Mouse (Mus musculus) left cerebral cortex, adult 18-20 months (tissue): ENCODE measurements around the gene Gpc6. TPM values are rescaled to one million over a fixed set of nuclear protein-coding genes. Genes with fewer than 3 reads are reported as not detected.

Experiments
- DNase-seq, 2 experiments: peaks; one replicate each; pipeline ENCODE4 v3.0.0; 2021 to 2022; ENCODE audit warnings: low spot score in 2 of 2, mixed read lengths in 1 of 2
- total RNA-seq, 2 experiments: library from RNA; stranded (reverse); gene quantifications; 2 replicates each; pipeline ENCODE4 v1.2.3; 2021

The Gpc6 gene
- total RNA-seq, 2 experiments from 2014 or later: 12.4 to 12.8 TPM

- no peak for DNase-seq
Observed at GRCm38 (mm10) chr14:117916577-117916976, 991.5 kb downstream of the Gpc6 start.

- DNase-seq: peak; percentile 33 to 44
Observed at GRCm38 (mm10) chr14:117918724-117919123, 993.6 kb downstream of the Gpc6 start.

GRCm38 (mm10) chr14:117919612-117920011, 994.5 kb downstream of the Gpc6 start:
- no peak for DNase-seq

- DNase-seq: no peak
Observed at GRCm38 (mm10) chr14:117921393-117922014, 996.4 kb downstream of the Gpc6 start.

- DNase-seq: peak; percentile 25 to 44
Observed at GRCm38 (mm10) chr14:117923667-117924066, 998.6 kb downstream of the Gpc6 start.

- DNase-seq: no peak
Observed at GRCm38 (mm10) chr14:117930105-117930847, 1005.2 kb downstream of the Gpc6 start.

GRCm38 (mm10) chr14:117930848-117931816, 1006.0 kb downstream of the Gpc6 start:
- DNase-seq: no peak

GRCm38 (mm10) chr14:117932163-117932851, 1007.2 kb downstream of the Gpc6 start:
- DNase-seq: no peak

GRCm38 (mm10) chr14:117938554-117938953, 1013.4 kb downstream of the Gpc6 start:
- DNase-seq: peak in 1 of 2 experiments; percentile 37

- DNase-seq: no peak
Observed at GRCm38 (mm10) chr14:117939471-117939870, 1014.4 kb downstream of the Gpc6 start.

GRCm38 (mm10) chr14:117945920-117946503, 1020.9 kb downstream of the Gpc6 start:
- no peak for DNase-seq

GRCm38 (mm10) chr14:117951265-117951664, 1026.2 kb downstream of the Gpc6 start:
- no peak for DNase-seq

GRCm38 (mm10) chr14:117951686-117952085, 1026.6 kb downstream of the Gpc6 start:
- DNase-seq: peak in 1 of 2 experiments; percentile 34

GRCm38 (mm10) chr14:117956051-117956450, 1030.9 kb downstream of the Gpc6 start:
- no peak for DNase-seq

- DNase-seq: peak; percentile 67 to 86
Observed at GRCm38 (mm10) chr14:117958389-117958788, 1033.3 kb downstream of the Gpc6 start.

- no peak for DNase-seq
Observed at GRCm38 (mm10) chr14:117961267-117961666, 1036.2 kb downstream of the Gpc6 start.

GRCm38 (mm10) chr14:117961844-117962243, 1036.7 kb downstream of the Gpc6 start:
- DNase-seq: no peak

GRCm38 (mm10) chr14:117962453-117962852, 1037.3 kb downstream of the Gpc6 start:
- DNase-seq: peak in 1 of 2 experiments; percentile 49

- no peak for DNase-seq
Observed at GRCm38 (mm10) chr14:117972576-117972975, 1047.5 kb downstream of the Gpc6 start.

GRCm38 (mm10) chr14:117981532-117981931, 1056.4 kb downstream of the Gpc6 start:
- peak; percentile 59 to 76 for DNase-seq
